Mouse (Mus musculus) testis, adult 2 months (tissue): ENCODE results near the gene Elavl2. TPM values are rescaled to one million over a fixed set of nuclear protein-coding genes. Genes with fewer than 3 reads are reported as not detected.

Experiments used
- H3K27ac ChIP-seq: fragments of 200-500 bp; 2 replicates; pipeline ENCODE4 v1.5.1; 2012; ENCODE audit warnings: low read depth, low read length; ENCODE audit not compliant: control insufficient read depth, insufficient read depth
- H3K27me3 ChIP-seq: fragments of 200-500 bp; 2 replicates; pipeline ENCODE4 v1.6.1; 2012; ENCODE audit warnings: mild to moderate bottlenecking, low read length, moderate library complexity; ENCODE audit not compliant: control insufficient read depth, insufficient read depth
- H3K36me3 ChIP-seq: fragments of 200-500 bp; 2 replicates; pipeline ENCODE4 v1.6.1; 2012; ENCODE audit warnings: mild to moderate bottlenecking, low read length; ENCODE audit not compliant: control insufficient read depth, insufficient read depth
- H3K4me1 ChIP-seq: fragments of 200-500 bp; 2 replicates; pipeline ENCODE4 v1.6.1; 2012; ENCODE audit warnings: low read length; ENCODE audit not compliant: control insufficient read depth, insufficient read depth
- H3K4me3 ChIP-seq: fragments of 200-500 bp; 2 replicates; pipeline ENCODE4 v1.5.1; 2012; ENCODE audit warnings: low read depth, mild to moderate bottlenecking, low read length, moderate library complexity, mixed read lengths; ENCODE audit not compliant: control insufficient read depth
- CTCF ChIP-seq: fragments of 200-500 bp; IDR thresholded peaks from 2 replicates; pipeline ENCODE4 v1.5.1; 2012; ENCODE audit warnings: low read depth, mild to moderate bottlenecking, inconsistent platforms, low read length, moderate library complexity; ENCODE audit not compliant: control insufficient read depth, insufficient read depth, insufficient replicate concordance
- POLR2A ChIP-seq: fragments of 200-500 bp; IDR thresholded peaks from 2 replicates; pipeline ENCODE4 v1.6.1; 2012; ENCODE audit warnings: low read depth, mild to moderate bottlenecking, inconsistent platforms, low read length, moderate library complexity; ENCODE audit not compliant: control insufficient read depth
- polyA plus RNA-seq: library from polyadenylated mRNA; depleted of rRNA; stranded (reverse); fragments of >200 nt; gene quantifications from 2 replicates; pipeline ENCODE4 v1.2.3, GENCODE M21; 2012

The Elavl2 gene
- polyA plus RNA-seq, 1 experiment, result 1.5 TPM

GRCm38 (mm10) chr4:91238739-91239485 is 161.7 kb downstream of the Elavl2 start:
- no peaks in the 10 kb centered on the region for H3K4me1 ChIP-seq
- H3K27ac ChIP-seq, result no peak overlapping the region
- H3K36me3 ChIP-seq, result no peaks in the 10 kb centered on the region
- no peak for TF ChIP-seq POLR2A
- TF ChIP-seq CTCF, result no peak
- no peaks in the 10 kb centered on the region for H3K27me3 ChIP-seq
- H3K4me3 ChIP-seq, result no peak overlapping the region

- Histone ChIP-seq H3K4me3 (no peak overlapping the region), H3K36me3 (no peaks in the 10 kb centered on the region), H3K27ac (no peak overlapping the region), H3K27me3 (no peaks in the 10 kb centered on the region), H3K4me1 (no peaks in the 10 kb centered on the region)
- no peak for TF ChIP-seq CTCF
Observed at GRCm38 (mm10) chr4:91236976-91237375, 163.6 kb downstream of the Elavl2 start.

GRCm38 (mm10) chr4:91234941-91235340 is 165.6 kb downstream of the Elavl2 start:
- TF ChIP-seq POLR2A, result no peak
- TF ChIP-seq CTCF, result no peak
- no peaks in the 10 kb centered on the region for H3K36me3 ChIP-seq
- no peak overlapping the region for H3K27ac ChIP-seq

GRCm38 (mm10) chr4:91233599-91233998 is 167.0 kb downstream of the Elavl2 start:
- H3K27ac ChIP-seq, result no peak overlapping the region
- no peaks in the 10 kb centered on the region for H3K4me1 ChIP-seq

More at GRCm38 (mm10) chr4:91234941-91235340, 165.6 kb downstream of the Elavl2 start:
- no peaks in the 10 kb centered on the region for H3K4me1 ChIP-seq
- H3K27me3 ChIP-seq, result no peaks in the 10 kb centered on the region
- H3K4me3 ChIP-seq, result no peak overlapping the region

GRCm38 (mm10) chr4:91230439-91230863 is 170.1 kb downstream of the Elavl2 start:
- no peak overlapping the region for H3K4me3 ChIP-seq
- no peaks in the 10 kb centered on the region for H3K4me1 ChIP-seq
- TF ChIP-seq POLR2A (no peak), CTCF (no peak)
- no peak overlapping the region for H3K27ac ChIP-seq
- H3K36me3 ChIP-seq, result no peaks in the 10 kb centered on the region
- no peaks in the 10 kb centered on the region for H3K27me3 ChIP-seq

More at GRCm38 (mm10) chr4:91233599-91233998, 167.0 kb downstream of the Elavl2 start:
- no peaks in the 10 kb centered on the region for H3K36me3 ChIP-seq
- H3K4me3 ChIP-seq, result no peak overlapping the region
- TF ChIP-seq POLR2A, result no peak
- no peak for TF ChIP-seq CTCF
- no peaks in the 10 kb centered on the region for H3K27me3 ChIP-seq

- no peak overlapping the region for H3K4me3 ChIP-seq
- H3K36me3 ChIP-seq, result no peaks in the 10 kb centered on the region
- H3K4me1 ChIP-seq, result no peaks in the 10 kb centered on the region
- H3K27ac ChIP-seq, result no peak overlapping the region
- TF ChIP-seq POLR2A (no peak), CTCF (no peak)
- no peaks in the 10 kb centered on the region for H3K27me3 ChIP-seq
Observed at GRCm38 (mm10) chr4:91228341-91228740, 172.2 kb downstream of the Elavl2 start.

- Histone ChIP-seq H3K4me3 (no peak overlapping the region), H3K36me3 (no peaks in the 10 kb centered on the region), H3K4me1 (no peaks in the 10 kb centered on the region), H3K27ac (no peak overlapping the region), H3K27me3 (no peaks in the 10 kb centered on the region)
- TF ChIP-seq CTCF (no peak), POLR2A (no peak)
Observed at GRCm38 (mm10) chr4:91223811-91224210, 176.8 kb downstream of the Elavl2 start.

GRCm38 (mm10) chr4:91219322-91219721 is 181.3 kb downstream of the Elavl2 start:
- no peaks in the 10 kb centered on the region for H3K27me3 ChIP-seq
- TF ChIP-seq CTCF (no peak), POLR2A (no peak)
- no peaks in the 10 kb centered on the region for H3K36me3 ChIP-seq
- no peak overlapping the region for H3K27ac ChIP-seq
- H3K4me1 ChIP-seq, result no peaks in the 10 kb centered on the region
- no peak overlapping the region for H3K4me3 ChIP-seq
